Mouse (Mus musculus): ENCODE results near the gene Sdccag8. TPM values are rescaled to one million over a fixed set of nuclear protein-coding genes. Genes with fewer than 3 reads are reported as not detected.

Sdccag8 gene
- total and polyA plus RNA-seq, 2 experiments from 2014 or later = 5.9 to 8.1 TPM

GRCm38 (mm10) chr1:176949320-176949719 lies 134.9 kb downstream of the Sdccag8 start:
- H3K4me3 ChIP-seq (ENCODE audit: low read depth, low read length) = no peak overlapping the region
- ATAC-seq (ENCODE audit: insufficient read depth, low read depth) = no peak

DNA sequence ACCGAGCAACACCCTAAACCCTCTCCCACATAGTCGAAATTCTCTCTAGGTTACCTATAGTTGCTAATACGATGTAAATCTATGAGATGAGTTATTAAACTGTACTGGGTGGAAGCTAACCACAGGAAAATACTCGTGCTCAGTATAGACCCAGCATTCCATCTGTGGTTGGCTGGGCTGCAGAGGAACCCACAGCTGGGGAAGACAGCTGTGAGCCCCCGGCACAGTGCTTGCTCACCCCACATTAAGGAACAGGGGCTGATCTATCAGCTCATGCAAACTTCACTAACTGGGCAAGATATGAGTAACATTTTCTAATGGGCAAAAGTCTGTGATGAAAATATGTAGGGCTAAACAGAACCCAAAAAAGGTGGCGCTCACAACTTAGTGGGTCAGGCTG lies 135.6 kb downstream of the Sdccag8 start:
- no peak overlapping the region for H3K4me2 ChIP-seq (ENCODE audit: low read depth, low read length)
- no peaks in the 10 kb centered on the region for H3K36me3 ChIP-seq (replicated peaks; ENCODE audit: control insufficient read depth, insufficient read depth, low read length)
- H3K4me1 ChIP-seq (ENCODE audit: control insufficient read depth, insufficient read depth) = no peaks in the 10 kb centered on the region
- no peak overlapping the region; the same call in 1 of the 2 replicates for H3K27ac ChIP-seq (ENCODE audit: low read depth)
- ATAC-seq (ENCODE audit: insufficient read depth, low read depth) (no peak), DNase-seq (ENCODE audit: low spot score) (no peak)
- 86% methylated on average over 6 of the region's 6 CpGs for WGBS
- no peaks in the 10 kb centered on the region for H3K27me3 ChIP-seq (ENCODE audit: control insufficient read depth, insufficient read depth, low read length)
- TF ChIP-seq EP300 (IDR thresholded peaks at IDR 0.05; ENCODE audit: low read depth) = no peak
- no peak for TF ChIP-seq CTCF (IDR thresholded peaks at IDR 0.05; ENCODE audit: low read depth)
- H3K9ac ChIP-seq (replicated peaks; ENCODE audit: low read depth, low read length) = no peak overlapping the region
- no peaks in the 10 kb centered on the region for H3K9me3 ChIP-seq (replicated peaks; ENCODE audit: control insufficient read depth, low read length)
- H3K4me3 ChIP-seq (ENCODE audit: low read depth, low read length) = no peak overlapping the region

More at GRCm38 (mm10) chr1:176949320-176949719, 134.9 kb downstream of the Sdccag8 start:
- Histone ChIP-seq H3K9ac (replicated peaks; ENCODE audit: low read depth, low read length) (no peak overlapping the region), H3K4me1 (ENCODE audit: control insufficient read depth, insufficient read depth) (no peaks in the 10 kb centered on the region), H3K27ac (ENCODE audit: low read depth) (no peak overlapping the region), H3K4me2 (ENCODE audit: low read depth, low read length) (no peak overlapping the region), H3K36me3 (replicated peaks; ENCODE audit: control insufficient read depth, insufficient read depth, low read length) (no peaks in the 10 kb centered on the region), H3K9me3 (replicated peaks; ENCODE audit: control insufficient read depth, low read length) (no peaks in the 10 kb centered on the region), H3K27me3 (ENCODE audit: control insufficient read depth, insufficient read depth, low read length) (no peaks in the 10 kb centered on the region)
- 81% methylated on average over 6 of the region's 6 CpGs for WGBS
- TF ChIP-seq EP300 (IDR thresholded peaks at IDR 0.05; ENCODE audit: low read depth) = no peak
- 0 out of 2 replicates have a peak, but pooled peaks have one; percentile 2 for TF ChIP-seq CTCF (IDR thresholded peaks at IDR 0.05; ENCODE audit: low read depth)
- no peak for DNase-seq (ENCODE audit: low spot score)

- WGBS = 59% methylated on average over 7 of the region's 7 CpGs
- no peak for ATAC-seq (ENCODE audit: insufficient read depth, low read depth)
- no peaks in the 10 kb centered on the region for H3K9me3 ChIP-seq (replicated peaks; ENCODE audit: control insufficient read depth, low read length)
- no peak overlapping the region for H3K4me2 ChIP-seq (ENCODE audit: low read depth, low read length)
- no peaks in the 10 kb centered on the region for H3K27me3 ChIP-seq (ENCODE audit: control insufficient read depth, insufficient read depth, low read length)
- TF ChIP-seq CTCF (IDR thresholded peaks at IDR 0.05; ENCODE audit: low read depth) = no peak
- no peak overlapping the region for H3K4me3 ChIP-seq (ENCODE audit: low read depth, low read length)
- no peak overlapping the region for H3K27ac ChIP-seq (ENCODE audit: low read depth)
- DNase-seq (ENCODE audit: low spot score) = no peak
- no peak overlapping the region for H3K9ac ChIP-seq (replicated peaks; ENCODE audit: low read depth, low read length)
- H3K4me1 ChIP-seq (ENCODE audit: control insufficient read depth, insufficient read depth) = no peaks in the 10 kb centered on the region
- H3K36me3 ChIP-seq (replicated peaks; ENCODE audit: control insufficient read depth, insufficient read depth, low read length) = no peaks in the 10 kb centered on the region
Observed at GRCm38 (mm10) chr1:176951836-176952235, 137.4 kb downstream of the Sdccag8 start.

GRCm38 (mm10) chr1:176958311-176958710 lies 143.9 kb downstream of the Sdccag8 start:
- 82% methylated on average over 2 of the region's 2 CpGs for WGBS
- Histone ChIP-seq H3K36me3 (replicated peaks; ENCODE audit: control insufficient read depth, insufficient read depth, low read length) (no peaks in the 10 kb centered on the region), H3K9me3 (replicated peaks; ENCODE audit: control insufficient read depth, low read length) (no peaks in the 10 kb centered on the region), H3K27me3 (ENCODE audit: control insufficient read depth, insufficient read depth, low read length) (no peaks in the 10 kb centered on the region), H3K9ac (replicated peaks; ENCODE audit: low read depth, low read length) (no peak overlapping the region), H3K4me1 (ENCODE audit: control insufficient read depth, insufficient read depth) (no peaks in the 10 kb centered on the region), H3K4me3 (ENCODE audit: low read depth, low read length) (no peak overlapping the region), H3K4me2 (ENCODE audit: low read depth, low read length) (no peak overlapping the region), H3K27ac (ENCODE audit: low read depth) (no peak overlapping the region)
- TF ChIP-seq CTCF (IDR thresholded peaks at IDR 0.05; ENCODE audit: low read depth) (no peak), EP300 (IDR thresholded peaks at IDR 0.05; ENCODE audit: low read depth) (no peak)
- no peak for DNase-seq (ENCODE audit: low spot score)
- ATAC-seq (ENCODE audit: insufficient read depth, low read depth) = no peak

DNA sequence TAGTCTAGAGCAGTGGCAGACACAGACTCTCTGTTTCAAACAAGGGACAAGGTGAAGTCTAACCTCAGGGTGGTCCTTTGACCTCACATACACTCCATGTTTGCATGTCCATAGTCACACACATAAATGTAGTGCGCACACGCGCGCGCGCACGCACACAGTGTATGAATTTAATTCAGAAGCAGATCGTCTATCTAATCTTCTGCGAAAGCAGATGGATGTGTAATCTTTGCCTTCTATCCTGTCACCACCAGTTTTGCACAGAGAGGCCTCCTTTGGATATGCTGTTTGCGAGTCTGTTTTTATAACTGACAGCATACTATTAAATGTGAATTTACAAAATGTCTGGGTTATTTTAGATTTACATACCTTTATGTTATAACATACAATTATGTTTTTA lies 147.3 kb downstream of the Sdccag8 start:
- H3K9me3 ChIP-seq (replicated peaks; ENCODE audit: control insufficient read depth, low read length) = no peaks in the 10 kb centered on the region
- 95% methylated on average over 10 of the region's 10 CpGs for WGBS
- no peak overlapping the region for H3K4me2 ChIP-seq (ENCODE audit: low read depth, low read length)
- H3K27me3 ChIP-seq (ENCODE audit: control insufficient read depth, insufficient read depth, low read length) = no peaks in the 10 kb centered on the region
- no peaks in the 10 kb centered on the region for H3K36me3 ChIP-seq (replicated peaks; ENCODE audit: control insufficient read depth, insufficient read depth, low read length)
- no peak overlapping the region for H3K4me3 ChIP-seq (ENCODE audit: low read depth, low read length)
- no peaks in the 10 kb centered on the region for H3K4me1 ChIP-seq (ENCODE audit: control insufficient read depth, insufficient read depth)
- TF ChIP-seq EP300 (IDR thresholded peaks at IDR 0.05; ENCODE audit: low read depth) (no peak), CTCF (IDR thresholded peaks at IDR 0.05; ENCODE audit: low read depth) (no peak)
- no peak for ATAC-seq (ENCODE audit: insufficient read depth, low read depth)
- H3K9ac ChIP-seq (replicated peaks; ENCODE audit: low read depth, low read length) = no peak overlapping the region
- H3K27ac ChIP-seq (ENCODE audit: low read depth) = no peak overlapping the region
- no peak for DNase-seq (ENCODE audit: low spot score)

GRCm38 (mm10) chr1:176962894-176963293 lies 148.4 kb downstream of the Sdccag8 start:
- Histone ChIP-seq H3K9ac (replicated peaks; ENCODE audit: low read depth, low read length) (no peak overlapping the region), H3K4me3 (ENCODE audit: low read depth, low read length) (no peak overlapping the region), H3K9me3 (replicated peaks; ENCODE audit: control insufficient read depth, low read length) (no peaks in the 10 kb centered on the region), H3K27me3 (ENCODE audit: control insufficient read depth, insufficient read depth, low read length) (no peaks in the 10 kb centered on the region), H3K27ac (ENCODE audit: low read depth) (no peak overlapping the region), H3K36me3 (replicated peaks; ENCODE audit: control insufficient read depth, insufficient read depth, low read length) (no peaks in the 10 kb centered on the region), H3K4me1 (ENCODE audit: control insufficient read depth, insufficient read depth) (no peaks in the 10 kb centered on the region), H3K4me2 (ENCODE audit: low read depth, low read length) (no peak overlapping the region)
- 79% methylated on average over 5 of the region's 5 CpGs for WGBS
- ATAC-seq (ENCODE audit: insufficient read depth, low read depth) (no peak), DNase-seq (ENCODE audit: low spot score) (no peak)
- no peak for TF ChIP-seq CTCF (IDR thresholded peaks at IDR 0.05; ENCODE audit: low read depth)
- TF ChIP-seq EP300 (IDR thresholded peaks at IDR 0.05; ENCODE audit: low read depth) = no peak

Measured in heart, postnatal 0 days (tissue).